In the genomic region with DNA sequence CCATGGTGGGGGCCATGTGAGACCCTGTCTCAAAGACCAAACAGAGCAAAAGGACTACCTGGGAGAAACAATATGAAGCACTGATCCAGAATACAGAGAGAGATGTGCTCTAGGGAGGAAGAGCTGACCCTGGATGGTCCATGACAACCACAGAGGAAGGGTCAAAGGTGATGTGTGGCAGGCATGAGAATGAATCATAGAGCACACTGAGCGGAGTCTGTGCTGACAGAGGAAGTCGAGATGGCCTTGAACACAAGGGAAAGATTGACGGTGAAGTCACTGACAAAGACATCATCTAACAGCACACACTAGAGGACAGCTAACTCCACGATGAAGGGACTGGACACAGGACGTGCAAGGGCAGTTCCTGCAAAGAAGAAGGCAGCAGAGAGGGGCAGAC, we compare ENCODE assay signal across 13 mouse cellular contexts.
"Had no signal": no experiment of that assay in that cellular context is flagged by ENCODE, and none has a peak within 500 bp of the region (broad histone marks: within the 10 kb centered on the region; RNA-seq: fewer than 3 reads in every experiment).

No protein-coding gene starts in this region.

- DNase-seq: gastrocnemius, postnatal 14 days; gastrocnemius, postnatal 36 days; heart, adult 2 months; heart, postnatal 14 days; heart, postnatal 36 days; kidney, adult 11 months; kidney, adult 2 months; kidney, adult 9 months; kidney, postnatal 14 days; kidney, postnatal 36 days; layer of hippocampus, adult 9-11 months; layer of hippocampus, postnatal 36 days; left cerebral cortex, postnatal 4 days had no signal
